Mouse (Mus musculus) liver (tissue): ENCODE data around the gene Slc16a7.

Experiments
- DNase-seq: peaks from one replicate; pipeline ENCODE4 v3.0.0-alpha.2; 2020; ENCODE audit warnings: mixed read lengths

Slc16a7 gene

DNA sequence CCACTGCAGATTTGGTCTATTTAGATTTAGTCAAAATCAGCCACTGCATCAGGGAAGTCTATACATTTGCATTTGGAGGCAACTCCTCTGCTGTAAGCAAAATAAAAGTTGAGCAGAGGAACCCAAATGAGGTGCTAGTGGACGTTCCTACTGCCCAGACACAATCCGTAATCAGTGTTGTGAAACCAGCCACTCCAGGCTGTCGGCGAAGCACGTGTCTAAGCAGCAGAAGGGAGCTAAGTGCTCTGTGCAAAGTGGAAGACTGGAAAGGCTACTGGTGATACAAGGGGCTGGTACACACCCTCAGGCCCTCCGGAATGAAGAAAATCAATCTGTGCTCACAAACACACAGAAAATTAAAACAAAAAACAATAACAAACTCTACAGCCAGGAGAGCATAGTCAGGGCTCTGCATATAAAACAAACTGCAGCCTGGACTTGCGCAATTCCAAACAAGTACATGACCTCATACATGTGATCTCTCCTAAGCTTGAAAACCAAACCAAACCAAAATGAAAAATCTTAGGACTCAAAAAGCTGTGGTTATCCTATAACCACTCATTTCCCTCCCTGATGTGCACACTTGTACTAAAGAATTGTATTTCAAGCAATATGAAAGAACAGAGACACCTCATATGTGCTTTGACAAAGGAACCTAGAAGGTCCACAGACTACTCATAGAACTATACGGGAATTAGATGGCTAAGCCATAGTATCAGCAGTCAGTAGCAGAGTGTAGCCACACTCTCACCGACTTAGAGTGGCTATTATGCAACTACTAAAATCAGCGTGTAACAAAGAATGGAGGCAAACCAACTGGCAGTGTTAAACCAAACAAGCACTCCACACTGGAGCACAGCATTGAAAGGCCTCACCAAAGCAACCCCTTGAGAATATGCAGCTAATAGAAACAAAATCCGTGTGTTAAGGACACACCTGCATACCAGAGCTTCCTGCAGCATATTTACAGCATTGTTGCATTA, 67.5 kb downstream of the Slc16a7 start:
- DNase-seq = no peak

DNA sequence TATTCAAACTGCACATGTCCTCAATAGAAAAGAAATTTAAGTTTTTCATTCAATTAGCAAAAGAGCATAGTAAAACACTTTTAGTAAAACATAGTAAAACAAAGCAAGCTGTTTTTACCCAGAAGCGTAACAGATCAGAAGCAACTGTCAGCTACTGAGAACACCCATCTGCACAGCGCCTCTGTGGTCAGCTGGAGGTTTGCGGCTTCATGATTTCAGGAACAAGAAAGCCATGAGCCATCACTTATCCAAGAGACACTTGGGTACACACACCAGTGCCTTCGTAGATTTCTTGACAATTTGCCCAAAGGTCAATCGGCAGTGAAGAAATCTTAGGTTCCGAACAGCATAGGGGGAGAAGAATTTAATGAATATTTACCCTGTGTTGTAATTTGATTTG, 71.9 kb downstream of the Slc16a7 start:
- peak; percentile 37 for DNase-seq

DNA sequence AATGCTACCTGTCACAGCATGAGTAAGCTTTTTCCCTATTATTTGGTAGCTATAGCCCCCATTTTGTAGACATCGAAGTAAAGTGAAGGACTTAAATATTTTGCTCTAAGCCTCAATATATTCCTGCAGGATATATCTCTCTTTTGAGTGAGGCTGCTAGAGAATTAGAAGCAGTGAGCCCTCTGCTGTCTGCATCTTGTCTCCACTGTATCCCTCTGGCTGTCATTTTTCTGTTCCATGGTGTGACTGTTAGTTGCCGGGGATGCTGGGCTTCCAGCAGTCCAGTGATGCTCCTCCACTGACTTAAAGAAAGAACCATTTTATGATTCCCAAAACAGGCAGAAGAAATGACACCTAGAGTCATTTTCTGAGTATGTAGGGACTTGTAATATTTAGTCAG, 78.4 kb downstream of the Slc16a7 start:
- no peak for DNase-seq

DNA sequence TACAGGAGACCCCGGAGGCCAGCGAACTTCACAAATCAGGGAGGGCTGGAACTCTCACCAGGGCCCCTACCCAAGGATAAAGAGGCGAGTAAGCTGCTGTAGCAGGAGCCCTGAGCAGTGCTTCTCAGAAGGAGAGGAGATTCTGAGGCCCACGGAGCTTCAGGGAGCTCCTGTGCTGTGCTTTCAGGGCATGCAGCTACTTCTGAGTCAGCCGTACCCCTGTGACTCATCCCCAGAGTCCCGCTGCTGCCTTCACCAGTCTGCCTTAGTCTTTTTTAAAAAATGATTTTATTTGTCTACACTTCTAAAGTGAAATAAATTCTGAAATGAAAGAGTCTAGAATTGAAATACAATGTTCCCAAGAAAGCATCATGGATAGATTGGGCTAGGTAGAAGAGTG, 91.2 kb downstream of the Slc16a7 start:
- DNase-seq = no peak

DNA sequence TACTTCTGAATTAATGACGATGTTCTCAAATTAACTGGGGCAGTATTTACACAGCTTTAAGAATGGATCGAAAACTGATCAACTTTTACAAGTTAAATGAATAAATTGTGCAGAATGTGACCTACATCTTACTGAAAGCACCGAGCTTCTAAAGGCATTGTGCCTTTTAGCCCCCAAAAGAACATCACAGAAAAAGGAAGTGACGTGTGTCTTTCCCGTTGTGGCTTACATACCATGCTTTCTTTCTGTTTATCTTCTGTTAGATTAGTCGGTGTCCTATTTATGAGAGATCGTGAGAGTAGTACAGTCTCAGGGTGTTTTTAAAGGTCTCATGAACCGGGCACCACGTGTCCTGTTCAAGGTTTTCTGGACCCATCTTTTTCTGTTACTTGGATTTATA, 98.9 kb downstream of the Slc16a7 start:
- DNase-seq = no peak

DNA sequence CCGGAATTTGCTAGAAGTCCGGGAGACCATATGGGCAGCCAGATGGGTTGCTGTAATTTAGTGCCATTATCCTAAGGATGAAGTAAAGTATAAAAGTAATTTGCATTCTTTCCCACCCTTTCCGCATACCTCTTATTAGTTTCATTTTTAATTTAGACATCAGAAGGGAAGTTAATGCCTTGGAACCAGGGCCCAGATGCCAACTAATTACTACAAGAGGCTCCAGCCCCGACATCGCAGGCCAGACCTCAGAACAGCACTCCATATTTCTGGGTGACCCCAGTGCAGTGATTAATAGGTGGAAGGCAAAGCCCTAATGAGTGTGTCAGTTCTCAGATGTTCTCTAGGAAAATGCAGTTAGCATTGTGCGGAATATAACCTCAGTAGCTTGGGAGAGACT, 100.7 kb downstream of the Slc16a7 start:
- DNase-seq = no peak

DNA sequence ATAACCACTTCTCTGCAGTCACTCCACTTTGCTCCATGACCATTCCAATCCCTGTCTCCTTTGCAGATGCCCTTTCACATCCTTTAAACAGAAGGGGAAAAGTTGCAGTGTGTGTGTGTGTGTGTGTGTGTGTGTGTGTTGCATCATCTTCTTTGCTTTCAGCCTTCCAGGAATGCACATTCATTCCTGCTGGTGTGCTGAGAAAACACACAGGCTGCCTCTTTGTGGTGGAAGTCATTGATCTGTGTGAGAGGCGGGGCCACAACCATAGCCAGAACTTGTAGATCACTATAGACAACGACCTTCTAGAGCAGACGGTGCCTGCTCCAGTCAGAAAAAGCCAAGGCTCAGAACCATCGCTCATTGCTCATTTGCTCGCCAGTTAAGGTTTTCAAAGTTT, 103.9 kb downstream of the Slc16a7 start:
- no peak for DNase-seq

DNA sequence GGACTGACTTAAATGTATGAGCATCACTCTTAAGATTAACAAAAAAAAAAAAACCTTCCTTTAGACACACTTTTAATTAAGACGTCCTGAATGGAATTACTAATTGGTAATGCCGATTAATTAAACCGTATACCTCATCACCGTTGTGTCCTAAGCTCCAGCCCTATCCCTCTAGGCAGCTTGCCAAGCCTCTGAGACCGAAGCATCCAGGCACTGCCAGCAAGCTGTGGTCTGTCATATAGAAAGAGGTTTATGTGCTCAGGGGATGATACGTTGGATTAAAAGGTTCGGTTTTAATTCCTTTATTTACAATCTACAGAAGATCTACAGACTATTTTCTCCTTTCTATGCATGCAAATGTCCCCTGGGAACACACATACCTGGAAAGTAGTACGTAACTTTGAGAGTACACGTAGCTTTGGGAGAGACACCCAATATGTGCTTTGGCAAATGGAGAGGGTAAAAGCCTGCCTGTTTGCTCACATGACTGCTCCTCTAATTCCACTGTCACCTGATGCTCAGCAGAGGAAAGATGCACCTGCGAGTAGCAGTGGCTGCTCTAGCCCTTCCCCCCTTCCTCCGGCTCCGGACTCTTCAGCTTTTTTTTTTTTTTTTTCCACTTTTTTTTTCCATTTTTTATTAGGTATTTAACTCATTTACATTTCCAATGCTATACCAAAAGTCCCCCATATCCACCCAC, 114.0 kb downstream of the Slc16a7 start:
- DNase-seq = no peak

DNA sequence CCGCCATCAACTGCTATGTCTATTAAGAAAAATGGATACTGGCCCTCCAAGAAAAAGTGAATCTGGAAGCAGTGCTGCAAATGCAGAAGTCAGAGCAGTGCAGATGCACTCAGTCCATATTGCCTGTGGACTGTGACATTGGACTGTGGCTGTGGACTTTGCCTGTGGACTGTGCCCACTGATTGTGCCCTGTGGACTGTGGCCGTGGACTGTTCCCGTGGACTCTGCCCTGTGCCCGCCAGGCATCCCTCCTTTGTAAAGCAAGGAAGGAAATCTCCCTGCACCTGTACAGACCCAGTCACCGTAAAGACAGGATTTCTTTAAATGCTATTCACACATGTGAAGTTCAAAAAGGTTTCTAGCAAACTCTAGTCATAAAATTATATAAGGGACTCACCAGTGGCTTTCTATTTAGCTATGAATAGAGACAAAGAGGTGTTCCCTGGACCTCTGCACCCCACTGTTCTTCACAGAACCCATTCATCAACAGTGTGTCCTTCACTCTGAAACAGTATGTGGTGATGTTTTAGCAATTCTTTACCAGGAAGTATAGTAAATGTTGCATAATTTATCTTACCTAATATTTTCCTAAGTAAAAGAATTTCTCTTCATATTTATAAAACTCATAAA, 114.6 kb downstream of the Slc16a7 start:
- DNase-seq = no peak

DNA sequence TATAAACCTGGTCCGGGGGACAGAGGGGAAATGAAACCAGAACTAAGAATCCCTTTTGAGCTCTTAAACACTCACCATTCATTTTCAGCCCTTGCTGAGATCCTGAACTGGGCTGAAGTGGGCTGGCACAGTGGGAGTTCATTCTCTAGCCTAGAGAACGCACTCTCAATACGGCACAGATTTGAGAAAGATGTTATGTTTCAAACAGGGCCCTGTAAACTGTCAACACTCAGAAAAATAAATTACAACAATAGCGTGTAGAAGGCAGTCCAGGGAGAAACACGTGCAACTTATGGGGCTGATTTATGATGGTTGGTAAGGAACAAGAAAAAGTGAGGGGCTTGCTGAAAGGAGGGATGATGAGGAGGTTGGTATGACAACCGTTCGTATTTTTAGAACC, 115.5 kb downstream of the Slc16a7 start:
- no peak for DNase-seq

DNA sequence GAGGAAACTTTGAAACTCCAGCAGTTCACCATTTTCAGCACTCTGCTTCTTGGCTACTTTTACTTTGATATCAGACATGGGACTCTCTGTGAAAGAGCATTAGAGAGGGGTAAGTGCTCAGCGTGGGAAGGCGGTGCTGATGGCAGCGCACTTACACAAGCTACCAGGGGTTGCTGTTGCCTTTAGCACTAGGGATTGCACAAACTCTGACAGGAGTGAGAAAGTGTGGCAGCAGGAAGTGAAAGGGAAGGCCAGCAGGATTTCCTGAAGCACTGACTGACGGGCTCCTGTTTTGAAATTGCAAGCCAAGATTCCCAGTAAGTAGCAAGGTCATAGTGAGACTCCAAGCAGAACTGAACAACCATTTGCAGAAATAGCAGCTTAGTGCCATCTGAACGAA, 117.8 kb downstream of the Slc16a7 start:
- DNase-seq = no peak

DNA sequence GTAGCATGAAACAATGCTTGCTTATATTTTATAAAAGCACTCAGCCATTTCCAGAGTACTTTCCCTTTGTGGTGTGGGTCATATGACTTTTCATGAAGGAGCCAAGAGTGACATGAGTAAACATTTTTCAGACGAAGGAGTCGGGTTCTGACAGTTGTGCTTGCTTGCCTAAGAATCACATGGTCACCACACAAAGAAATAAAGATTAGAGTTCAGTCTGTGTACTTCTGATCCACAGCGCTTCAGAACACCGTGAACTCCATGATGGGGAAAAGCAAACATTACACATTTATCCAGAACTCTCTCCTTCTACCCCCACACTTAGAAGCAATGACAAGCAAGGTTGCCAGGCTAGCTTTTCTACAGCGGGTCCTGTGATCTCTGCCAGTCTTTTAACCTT, 119.0 kb downstream of the Slc16a7 start:
- DNase-seq = no peak

DNA sequence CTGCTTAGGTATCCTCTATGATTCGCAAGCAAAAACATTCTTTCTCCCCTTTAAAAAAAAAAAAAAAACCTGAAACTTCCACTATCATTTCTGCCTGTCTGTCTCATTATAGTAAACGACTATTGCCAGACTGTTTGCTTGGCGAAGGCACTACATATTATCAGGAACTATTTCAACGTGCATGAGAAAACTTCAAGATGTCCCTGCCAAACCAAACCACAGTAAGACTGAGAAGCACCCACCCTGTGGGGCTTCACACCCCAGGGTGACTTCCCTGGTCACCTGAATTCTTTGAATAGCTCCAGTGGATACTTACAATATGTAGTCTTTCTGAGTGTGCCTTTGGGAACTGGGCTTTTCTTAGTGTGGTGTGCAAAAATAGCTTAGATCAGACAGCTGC, 122.9 kb downstream of the Slc16a7 start:
- DNase-seq = no peak

DNA sequence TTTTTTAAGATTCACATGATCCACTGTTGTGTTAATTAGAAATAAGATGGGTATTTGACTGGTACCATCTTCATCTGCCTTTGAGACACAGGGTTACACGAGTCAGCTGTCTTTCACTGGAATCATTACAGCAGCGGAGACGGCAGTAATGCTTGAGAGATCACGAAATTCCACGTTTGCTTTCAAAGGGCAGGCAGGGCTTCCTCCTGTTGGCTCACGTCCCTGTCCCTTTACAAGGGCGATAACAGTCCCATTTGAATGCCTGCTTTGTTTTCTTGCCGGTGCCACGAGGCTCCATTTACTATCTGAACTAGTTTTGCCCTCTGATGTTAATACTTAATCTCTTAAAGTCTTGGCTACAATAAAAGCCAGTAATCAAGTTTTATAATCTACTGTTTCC, 123.4 kb downstream of the Slc16a7 start:
- DNase-seq = no peak

DNA sequence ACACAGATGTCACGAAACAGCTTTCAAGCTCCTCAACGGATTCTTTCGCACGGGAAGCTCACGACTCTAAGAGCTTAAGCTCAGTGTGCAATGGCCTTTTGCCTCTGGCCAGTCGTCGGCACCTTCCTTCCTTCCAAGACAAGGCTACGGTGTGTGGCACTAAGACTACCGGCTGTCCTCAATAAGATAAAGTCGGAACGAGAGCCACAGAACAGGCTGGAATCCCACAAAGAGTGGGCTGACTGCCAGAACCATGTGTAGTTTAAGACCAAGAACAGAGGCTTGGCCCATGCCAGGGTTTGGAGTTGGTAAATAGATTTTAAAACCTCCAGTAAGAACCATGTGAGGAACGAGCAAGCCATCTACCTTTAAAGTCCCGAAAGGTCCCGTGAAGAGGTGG, 123.8 kb downstream of the Slc16a7 start:
- DNase-seq = no peak

DNA sequence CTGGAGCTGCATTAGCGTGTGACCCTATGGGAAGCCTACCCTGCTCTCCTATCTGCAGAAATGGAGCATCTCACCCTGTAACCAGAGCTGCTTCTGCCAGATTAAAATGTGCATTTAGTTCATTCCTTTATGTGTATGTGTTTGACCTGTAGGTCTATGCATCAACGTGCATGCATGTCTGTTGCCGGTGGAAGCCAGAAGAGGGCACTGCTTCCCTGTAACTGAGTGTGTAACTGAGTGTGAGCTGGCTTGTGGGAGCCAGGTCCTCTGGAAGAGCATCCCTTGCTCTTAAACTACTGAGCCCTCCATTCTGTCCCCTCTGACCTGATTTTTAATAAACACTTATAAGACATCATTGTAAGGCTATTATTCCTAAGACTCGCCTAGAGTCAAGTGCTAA, 124.3 kb downstream of the Slc16a7 start:
- DNase-seq = peak; percentile 38

DNA sequence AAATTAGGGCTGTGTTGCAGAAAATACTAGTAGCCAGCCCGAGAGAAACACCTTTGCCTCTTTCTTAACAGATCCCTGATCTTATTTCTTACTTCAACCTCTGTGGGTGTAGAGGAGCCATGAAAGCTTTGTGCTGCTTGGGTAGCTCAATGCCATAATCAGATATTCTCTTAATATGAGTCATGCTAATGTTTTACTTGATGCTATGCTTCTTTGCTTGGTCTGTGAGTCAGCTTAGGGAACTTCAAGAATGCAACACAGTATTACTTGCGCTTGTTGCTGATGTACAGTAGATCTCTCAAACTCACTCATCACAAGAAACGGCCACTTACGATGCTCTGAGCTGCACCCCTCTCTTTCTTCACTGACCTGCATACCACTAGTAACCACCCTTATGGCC, 133.4 kb downstream of the Slc16a7 start:
- DNase-seq = no peak

DNA sequence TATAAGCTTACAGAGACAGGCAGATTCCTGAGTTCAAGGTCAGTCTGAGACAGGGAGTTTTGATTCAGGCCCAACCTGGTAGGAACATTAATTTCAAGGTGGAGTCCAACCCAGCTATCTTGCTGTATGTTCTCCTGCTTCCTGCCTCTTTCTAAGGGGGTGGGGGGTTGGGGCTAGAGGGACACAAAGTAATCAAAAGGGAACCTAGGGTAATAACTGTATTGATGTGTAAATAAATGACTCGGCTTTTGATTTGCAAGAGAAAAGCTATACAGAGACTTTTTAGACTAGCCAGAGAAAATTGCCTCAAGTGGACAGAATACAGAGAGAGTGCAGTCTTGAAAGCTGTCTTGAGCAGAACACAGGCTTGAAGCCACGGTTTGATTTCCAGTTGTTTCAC, 174.7 kb downstream of the Slc16a7 start:
- DNase-seq = no peak

DNA sequence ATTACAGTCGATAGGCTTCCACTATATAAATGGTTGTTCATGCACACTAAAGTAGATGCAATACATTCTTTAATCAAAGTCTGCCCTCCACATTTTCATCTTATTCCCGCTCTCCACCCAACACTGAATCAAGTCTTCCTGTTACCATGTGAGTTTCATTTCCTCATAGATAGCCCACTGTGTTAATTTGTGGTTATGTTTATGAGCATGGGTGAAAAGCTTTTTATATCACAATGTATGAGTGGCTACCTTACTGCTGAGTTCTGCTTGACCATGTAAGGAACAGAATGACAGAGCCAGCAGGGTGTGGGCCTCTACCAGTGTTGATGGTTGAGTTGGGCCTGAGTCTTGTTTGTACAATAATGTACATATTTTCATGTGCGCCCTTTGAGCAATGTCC, 175.5 kb downstream of the Slc16a7 start:
- DNase-seq = no peak

DNA sequence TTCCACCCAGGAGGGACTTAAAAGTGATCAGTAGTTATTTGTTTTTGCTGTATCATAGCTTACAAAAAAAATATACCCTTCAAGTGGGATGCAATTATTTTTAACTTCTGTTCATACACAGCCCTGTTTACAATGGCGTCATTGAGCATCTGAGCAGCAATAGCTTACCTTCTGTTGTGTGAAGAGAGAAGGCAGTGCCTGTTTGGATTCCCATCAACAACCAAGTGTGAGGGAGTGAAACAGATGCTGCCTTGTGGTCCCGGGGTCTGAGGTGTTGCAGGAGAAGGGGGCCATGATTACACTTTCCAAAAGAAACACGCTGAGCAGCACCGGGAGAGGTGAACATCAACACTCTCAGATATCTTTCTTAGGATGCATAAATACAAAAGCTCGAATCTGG, 201.7 kb downstream of the Slc16a7 start:
- DNase-seq = no peak

DNA sequence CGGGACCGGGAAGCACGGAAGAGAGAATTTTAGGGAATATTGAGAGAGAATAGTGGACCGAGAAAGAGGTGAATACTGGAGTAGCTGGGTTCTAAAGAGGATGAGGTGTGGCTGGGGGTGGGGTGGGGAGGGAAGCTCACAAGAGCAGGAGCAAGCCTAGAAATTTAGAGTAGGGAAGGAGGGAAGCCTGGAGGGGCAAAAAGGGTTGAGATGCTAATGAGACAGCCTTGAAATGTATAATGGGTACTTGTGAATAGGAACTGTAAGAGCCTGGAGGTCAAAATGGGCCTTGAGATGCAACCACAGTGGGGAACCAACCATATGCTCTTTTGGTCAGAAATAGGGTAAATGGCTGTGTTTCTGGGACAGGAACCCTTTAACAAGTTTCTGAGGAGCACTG, 203.9 kb downstream of the Slc16a7 start:
- no peak for DNase-seq

DNA sequence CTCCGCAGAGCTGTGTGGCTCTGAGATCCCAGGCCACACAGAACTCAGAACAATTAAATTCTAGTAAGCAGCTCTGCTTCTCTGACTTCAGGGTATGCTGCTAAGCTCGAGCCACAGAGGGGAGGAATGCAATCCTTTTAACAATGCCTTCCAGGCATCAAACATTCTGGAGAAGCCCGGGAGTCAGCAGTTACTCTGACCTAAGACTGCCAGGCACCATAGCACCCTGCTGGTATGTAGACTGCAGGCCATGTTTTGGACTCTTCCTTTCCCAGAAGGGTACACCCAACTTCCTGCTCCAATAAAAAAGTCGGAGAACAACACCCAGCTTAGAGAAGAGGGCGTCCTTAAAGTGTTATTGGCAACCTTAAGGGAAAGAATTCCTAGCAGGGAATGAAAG, 205.1 kb downstream of the Slc16a7 start:
- DNase-seq = no peak

DNA sequence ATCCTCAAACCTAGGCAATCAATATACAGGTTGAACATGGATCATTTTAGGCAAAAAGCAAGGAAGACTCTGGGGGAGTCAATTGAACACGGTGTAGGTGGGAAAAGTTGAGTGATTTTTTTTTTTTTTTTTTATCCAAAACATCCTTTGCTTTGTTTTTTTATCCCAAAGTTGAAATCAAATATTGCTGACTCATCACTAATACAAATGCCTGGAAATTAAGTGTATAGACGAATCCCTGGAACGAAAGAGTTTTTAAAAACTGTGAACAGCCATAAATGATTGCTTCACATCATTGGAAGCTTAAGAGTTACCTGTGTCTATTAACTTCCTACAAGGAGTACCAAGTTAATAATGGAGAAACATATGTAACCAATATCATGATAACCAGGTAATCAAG, 206.7 kb downstream of the Slc16a7 start:
- no peak for DNase-seq

DNA sequence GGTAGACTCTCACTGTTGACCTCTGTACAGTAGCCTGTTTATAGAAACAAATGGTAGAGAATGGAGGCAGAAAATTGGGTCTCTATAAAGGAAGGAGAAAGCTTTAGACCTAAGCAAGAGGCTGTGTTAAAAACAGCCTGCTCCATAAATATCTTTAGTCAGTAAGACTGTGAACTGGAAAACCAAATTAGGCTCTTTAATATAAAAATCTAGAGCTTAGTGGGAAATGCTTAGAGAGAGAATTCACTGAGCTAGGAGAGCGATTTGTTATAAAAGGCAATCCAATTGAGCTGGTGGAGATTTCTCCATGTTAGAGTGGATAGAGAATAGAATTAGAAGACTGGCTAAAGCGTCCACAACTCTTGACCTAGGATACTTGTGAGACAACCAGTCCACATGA, 211.5 kb downstream of the Slc16a7 start:
- no peak for DNase-seq
